15 mouse cellular contexts compared by ENCODE assay signal in genomic region chr9:119239274-119239673, GRCm38 (mm10). TPM values are rescaled to one million over a fixed set of nuclear protein-coding genes. Genes with fewer than 3 reads are reported as not detected.
"Had no signal": no experiment of that assay in that cellular context is flagged by ENCODE, and none has a peak within 500 bp of the region (broad histone marks: within the 10 kb centered on the region; RNA-seq: fewer than 3 reads in every experiment).

No protein-coding gene starts in this region.

- H3K27ac ChIP-seq: hindbrain, embryonic 15.5 days; left cerebral cortex, adult 2 months; limb, embryonic 10.5 days; liver, embryonic 12.5 days; lung, embryonic 15.5 days; midbrain, embryonic 12.5 days had no signal

- H3K27me3 ChIP-seq: hindbrain, embryonic 15.5 days; liver, embryonic 12.5 days; lung, embryonic 15.5 days; midbrain, embryonic 12.5 days; neural tube, embryonic 13.5 days had no signal

- DNase-seq: lung, postnatal 14 days; right cerebral cortex, postnatal 14 days; thymus, postnatal 36 days had no signal

- H3K9ac ChIP-seq: hindbrain, embryonic 15.5 days; liver, embryonic 12.5 days; lung, embryonic 15.5 days; midbrain, embryonic 12.5 days; neural tube, embryonic 13.5 days had no signal

- H3K9me3 ChIP-seq: hindbrain, embryonic 15.5 days; limb, embryonic 10.5 days; liver, embryonic 12.5 days; lung, embryonic 15.5 days; midbrain, embryonic 12.5 days; neural tube, embryonic 13.5 days had no signal

- H3K4me3 ChIP-seq: hindbrain, embryonic 15.5 days; left cerebral cortex, adult 2 months; limb, embryonic 10.5 days; liver, embryonic 12.5 days; lung, embryonic 15.5 days; midbrain, embryonic 12.5 days; neural tube, embryonic 13.5 days had no signal

- H3K4me2 ChIP-seq: hindbrain, embryonic 15.5 days; liver, embryonic 12.5 days; lung, embryonic 15.5 days; midbrain, embryonic 12.5 days; neural tube, embryonic 13.5 days had no signal

- ATAC-seq: liver, embryonic 12.5 days; midbrain, embryonic 16.5 days had no signal

- H3K4me1 ChIP-seq: hindbrain, embryonic 15.5 days; limb, embryonic 10.5 days; liver, embryonic 12.5 days; lung, embryonic 15.5 days had no signal

RNA-seq across cellular contexts. Expression of gene Slc22a13, which starts 30.4 kb away (rescaled TPM):
- total RNA-seq: layer of hippocampus, postnatal 25 days; megakaryocyte-erythroid progenitor cell, adult 5-6 weeks had no signal
- polyA plus RNA-seq: hindbrain, embryonic 15.5 days; limb, embryonic 10.5 days; liver, embryonic 12.5 days; lung, embryonic 15.5 days; midbrain, embryonic 12.5 days; midbrain, embryonic 16.5 days; neural tube, embryonic 13.5 days; stomach, embryonic 16.5 days; thymus, postnatal 0 days had no signal
